Mouse (Mus musculus) splenic B cell, adult 2 months (primary cell): ENCODE data around the gene Fam133b.
A peak's percentile ranks its signal among the peaks of the same experiment; 100 is the strongest.

Experiments
- DNase-seq: peaks from one replicate; pipeline ENCODE4 v3.0.0-alpha.2; 2011; ENCODE audit warnings: low read depth, low spot score
- H3K27me3 ChIP-seq: 2 replicates; pipeline ENCODE4 v1.6.1; 2012; ENCODE audit warnings: mild to moderate bottlenecking, low read length, moderate library complexity, mixed read lengths; ENCODE audit not compliant: control insufficient read depth, poor library complexity, insufficient read depth, severe bottlenecking
- H3K36me3 ChIP-seq: 2 replicates; pipeline ENCODE4 v1.6.1; 2012; ENCODE audit warnings: mild to moderate bottlenecking, low read length, moderate library complexity, mixed read lengths; ENCODE audit not compliant: control insufficient read depth, poor library complexity, insufficient read depth, severe bottlenecking

Fam133b gene

DNA sequence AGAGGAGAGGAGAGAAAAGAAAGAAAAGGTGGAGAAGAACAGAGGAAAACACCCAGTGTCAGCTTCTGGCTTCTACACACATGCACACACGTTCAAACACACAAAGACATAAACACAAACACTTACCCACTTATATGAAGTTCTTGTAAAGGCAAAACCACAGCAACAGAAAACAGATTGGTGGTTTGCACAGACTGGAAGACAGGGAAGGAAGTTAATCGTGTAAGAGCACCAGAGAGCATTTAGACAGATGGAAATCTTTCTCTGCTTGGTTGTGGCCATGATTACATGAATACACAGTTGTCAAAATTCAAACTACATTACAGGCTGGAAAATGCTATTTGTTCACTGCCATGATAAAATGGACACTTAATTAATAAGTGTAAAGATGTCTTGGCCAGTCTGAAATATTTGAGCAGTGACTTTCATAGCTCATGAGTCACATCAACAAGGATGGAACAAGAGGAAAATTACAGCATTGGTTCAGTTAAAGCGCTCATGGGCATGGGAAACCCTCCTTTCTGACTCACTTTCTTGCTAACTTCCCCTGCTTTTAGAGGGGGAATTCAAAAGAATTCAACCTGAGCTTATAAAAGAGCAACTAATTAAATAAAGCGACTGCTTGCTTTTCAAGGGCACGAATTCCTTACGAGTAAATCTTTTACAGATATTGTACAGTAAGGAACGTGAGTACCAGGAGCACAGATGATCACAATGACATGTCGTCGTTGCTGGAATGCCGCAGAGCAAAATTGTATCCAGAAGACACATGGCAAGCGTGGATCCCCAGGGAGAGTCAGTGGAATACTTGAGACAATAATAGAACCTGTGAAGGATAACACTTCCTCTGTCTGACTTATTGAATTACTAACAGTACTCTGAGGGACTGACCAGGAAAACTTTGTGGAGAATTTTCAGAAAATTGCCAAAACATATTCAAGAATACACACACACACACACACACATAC, 4.8 kb upstream of the Fam133b start:
- H3K27me3 ChIP-seq: no peaks in the 10 kb centered on the region
- no peak for DNase-seq

DNA sequence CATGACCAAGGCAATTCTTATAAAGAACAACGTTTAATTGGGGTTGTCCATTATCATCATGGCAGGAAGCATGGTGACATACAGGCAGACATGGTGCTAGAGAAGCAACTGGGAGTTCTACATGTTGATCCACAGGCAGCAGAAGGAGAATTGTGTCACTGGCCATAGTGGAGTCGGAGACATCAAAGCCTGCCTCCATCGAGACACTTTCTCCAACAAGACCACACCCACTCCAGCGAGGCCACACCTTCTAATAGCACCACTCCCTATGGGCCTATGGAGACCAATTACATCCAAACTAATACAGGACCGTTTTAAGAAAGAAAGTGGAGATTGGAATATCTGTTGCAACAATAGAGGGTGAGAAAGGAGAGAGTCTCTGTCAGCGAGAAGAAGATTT, 1.8 kb upstream of the Fam133b start:
- no peaks in the 10 kb centered on the region for H3K36me3 ChIP-seq
- H3K27me3 ChIP-seq: no peaks in the 10 kb centered on the region

More for the DNA sequence above, 4.8 kb upstream of the Fam133b start:
- no peaks in the 10 kb centered on the region for H3K36me3 ChIP-seq

DNA sequence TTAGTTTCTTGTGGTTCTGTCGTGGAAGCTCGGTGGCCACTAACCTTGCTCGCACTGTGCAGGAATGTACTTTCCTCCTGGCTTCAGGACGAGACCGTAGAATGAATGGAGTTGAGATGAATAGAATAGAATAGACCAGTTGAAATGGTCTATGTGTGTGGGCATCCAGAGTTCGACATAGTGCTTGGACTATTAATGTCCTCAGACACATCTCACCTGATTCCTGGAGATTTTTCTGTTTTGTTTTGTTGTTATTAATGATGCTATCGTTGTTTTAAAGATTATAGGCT, 792 bp downstream of the Fam133b start:
- DNase-seq: no peak
- Histone ChIP-seq H3K27me3 (no peaks in the 10 kb centered on the region), H3K36me3 (no peaks in the 10 kb centered on the region)

More for the DNA sequence above, 1.8 kb upstream of the Fam133b start:
- DNase-seq: no peak

DNA sequence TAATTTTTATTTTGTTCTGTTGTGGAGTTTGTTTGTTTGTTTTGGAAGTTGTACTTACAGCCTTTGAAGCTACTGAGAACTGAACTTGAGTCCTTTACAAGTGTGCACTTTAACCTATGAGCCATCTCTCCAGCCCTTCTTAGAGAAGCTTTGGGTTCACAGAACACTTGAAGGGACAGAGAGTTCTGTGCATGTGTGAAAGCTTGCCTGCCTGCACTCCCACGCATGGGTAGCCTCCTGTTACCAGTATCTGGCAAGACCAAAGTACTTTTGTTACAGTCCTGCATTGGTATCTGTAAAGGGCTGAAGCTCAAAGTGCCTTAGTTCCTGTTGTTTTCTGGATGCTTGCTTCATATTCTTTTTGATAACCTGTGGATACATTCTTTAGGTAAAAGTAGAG, 2.6 kb downstream of the Fam133b start:
- peak; percentile 4 for DNase-seq
- H3K27me3 ChIP-seq: no peaks in the 10 kb centered on the region

DNA sequence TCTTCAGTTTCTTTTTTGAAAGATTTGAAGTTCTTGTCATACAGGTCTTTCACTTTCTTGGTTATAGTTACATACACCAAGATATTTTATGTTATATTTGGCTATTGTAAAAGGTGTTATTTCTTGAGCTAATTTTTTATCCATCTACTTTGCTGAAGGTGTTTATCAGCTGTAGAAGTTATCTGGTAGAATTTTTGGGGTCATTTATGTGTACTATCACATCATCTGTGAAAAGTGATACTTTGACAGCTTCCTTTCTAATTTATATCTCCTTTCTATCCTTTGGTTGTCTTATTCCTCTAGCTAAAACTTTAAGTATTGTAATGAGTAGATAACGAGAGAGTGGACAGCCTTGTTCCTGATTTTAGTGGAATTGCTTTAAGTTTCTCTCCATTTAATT, 7.8 kb downstream of the Fam133b start:
- Histone ChIP-seq H3K36me3 (peaks cover 7% of the 10 kb centered on the region; the same call in 1 of the 2 replicates), H3K27me3 (no peaks in the 10 kb centered on the region)
- no peak for DNase-seq

More for the DNA sequence above, 2.6 kb downstream of the Fam133b start:
- H3K36me3 ChIP-seq: no peaks in the 10 kb centered on the region

DNA sequence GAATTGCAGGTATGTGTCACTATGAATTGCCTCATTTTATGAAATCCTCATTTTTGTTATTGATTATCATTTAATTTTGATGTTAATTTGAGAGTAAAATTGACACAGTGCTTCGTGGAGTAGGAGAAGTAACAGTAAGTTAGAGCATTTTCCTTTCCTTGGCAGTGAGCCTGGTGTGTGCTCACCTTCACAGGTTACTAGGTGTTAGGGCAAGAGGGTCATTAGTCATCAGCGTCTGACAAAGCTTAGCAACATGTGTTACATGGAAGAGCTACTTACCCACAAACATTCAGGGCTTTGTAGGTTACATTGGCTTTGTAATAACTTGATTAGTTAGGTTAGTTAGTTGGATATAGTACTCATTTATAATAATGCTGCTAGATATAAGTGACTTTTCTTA, 10.6 kb downstream of the Fam133b start:
- peaks cover 7% of the 10 kb centered on the region; the same call in 1 of the 2 replicates for H3K36me3 ChIP-seq
- DNase-seq: no peak
- no peaks in the 10 kb centered on the region for H3K27me3 ChIP-seq

- H3K36me3 ChIP-seq: peaks cover 22% of the 10 kb centered on the region
- no peaks in the 10 kb centered on the region for H3K27me3 ChIP-seq
- DNase-seq: no peak
These were observed 27.6 kb downstream of the Fam133b start, which contains the start of gene 1700109H08Rik for GRCm38 (mm10) chr5:3571266-3571665. Gene 1700109H08Rik (plus strand): TSS chr5:3571566.

DNA sequence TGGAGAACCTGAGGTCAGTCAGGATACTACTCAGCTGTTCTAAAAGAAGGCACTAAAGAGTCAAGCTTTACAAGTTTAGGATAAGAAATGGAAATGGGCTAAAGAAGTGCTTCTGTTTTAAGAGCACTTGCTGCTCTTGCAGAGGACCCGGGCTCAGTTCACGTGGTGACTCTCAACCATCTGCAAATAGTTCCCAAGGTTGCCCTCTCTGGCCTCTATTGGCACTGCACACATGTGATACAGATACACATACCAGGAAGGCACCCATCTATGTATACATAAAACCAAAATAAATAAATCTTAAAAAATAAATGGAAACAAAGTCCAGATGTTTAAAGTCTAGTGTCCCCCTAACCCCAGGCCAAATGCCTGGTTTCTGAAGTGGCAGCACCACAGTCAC, 31.2 kb downstream of the Fam133b start:
- Histone ChIP-seq H3K27me3 (no peaks in the 10 kb centered on the region), H3K36me3 (peaks cover 21% of the 10 kb centered on the region)
- no peak for DNase-seq

DNA sequence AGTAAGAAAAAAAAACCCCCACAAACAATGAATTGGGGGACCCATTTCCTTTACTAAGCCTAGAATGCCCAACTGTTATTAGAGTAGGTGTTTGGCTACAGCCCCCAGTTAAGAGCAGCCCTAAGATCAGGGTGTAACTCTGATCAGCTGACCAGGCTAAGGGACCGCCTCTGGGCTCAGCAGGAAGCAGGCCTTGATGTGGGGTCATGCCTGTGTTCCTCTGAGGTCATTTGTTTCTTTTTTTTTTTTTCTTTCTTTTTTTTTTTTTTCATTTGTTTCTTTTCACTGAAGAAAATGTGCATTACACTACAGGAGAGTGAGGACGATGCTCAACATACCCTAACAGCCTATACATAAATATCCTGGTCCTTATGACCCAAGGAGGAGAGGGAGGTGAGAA, 34.3 kb downstream of the Fam133b start:
- no peak for DNase-seq
- Histone ChIP-seq H3K36me3 (peaks cover 17% of the 10 kb centered on the region), H3K27me3 (no peaks in the 10 kb centered on the region)

DNA sequence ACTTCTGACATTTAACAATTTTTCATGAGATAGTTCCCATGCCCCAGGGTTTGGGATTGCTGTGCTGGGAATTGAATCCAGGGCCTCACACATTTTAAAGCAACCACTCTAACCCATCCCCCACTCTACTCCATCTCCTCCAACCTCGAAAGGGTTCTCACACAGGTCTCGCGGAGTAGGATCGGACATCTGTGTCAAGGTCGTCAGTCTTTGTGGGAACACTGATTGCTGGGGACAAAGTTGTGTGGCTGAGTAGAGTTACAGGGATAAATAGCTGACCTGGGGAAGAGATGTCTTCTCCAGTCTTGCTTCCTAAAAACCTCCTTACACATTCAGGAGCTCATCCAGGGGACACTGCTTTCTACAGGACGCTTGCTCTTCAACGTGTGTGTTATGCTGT, 35.4 kb downstream of the Fam133b start:
- no peak for DNase-seq
- Histone ChIP-seq H3K36me3 (peaks cover 13% of the 10 kb centered on the region), H3K27me3 (no peaks in the 10 kb centered on the region)

- no peaks in the 10 kb centered on the region for H3K27me3 ChIP-seq
- DNase-seq: peak; percentile 98
- peaks cover 5% of the 10 kb centered on the region for H3K36me3 ChIP-seq
These were observed 52.2 kb downstream of the Fam133b start, which contains the start of gene Pex1 for GRCm38 (mm10) chr5:3595693-3596398. Gene Pex1 (plus strand): TSS chr5:3596066.

GRCm38 (mm10) chr5:3596399-3596766, 52.8 kb downstream of the Fam133b start, which contains the start of gene Rbm48:
Gene Rbm48 (minus strand): TSS chr5:3596585.
- DNase-seq: peak; percentile 89
- Histone ChIP-seq H3K27me3 (no peaks in the 10 kb centered on the region), H3K36me3 (peaks cover 3% of the 10 kb centered on the region)

DNA sequence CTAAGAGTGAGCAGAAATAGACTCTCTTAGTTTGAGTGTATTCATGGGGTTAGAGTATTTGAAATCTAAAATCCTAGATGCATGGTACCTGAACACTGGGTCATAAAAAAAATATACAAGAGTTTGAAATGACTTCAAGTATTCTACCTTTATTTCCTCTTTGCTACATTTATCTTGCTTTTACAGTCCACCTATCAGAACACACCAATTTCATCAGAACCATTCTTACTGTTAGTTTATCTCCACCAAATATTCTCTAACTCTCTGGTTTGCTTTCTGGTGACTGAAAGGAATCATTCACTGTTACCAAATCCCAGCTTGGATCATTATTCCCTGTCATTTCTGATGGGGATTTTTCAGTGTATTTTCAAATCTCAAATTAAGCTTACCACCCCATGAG, 53.5 kb downstream of the Fam133b start:
- no peak for DNase-seq
- Histone ChIP-seq H3K36me3 (no peaks in the 10 kb centered on the region; the same call in 1 of the 2 replicates), H3K27me3 (no peaks in the 10 kb centered on the region)

DNA sequence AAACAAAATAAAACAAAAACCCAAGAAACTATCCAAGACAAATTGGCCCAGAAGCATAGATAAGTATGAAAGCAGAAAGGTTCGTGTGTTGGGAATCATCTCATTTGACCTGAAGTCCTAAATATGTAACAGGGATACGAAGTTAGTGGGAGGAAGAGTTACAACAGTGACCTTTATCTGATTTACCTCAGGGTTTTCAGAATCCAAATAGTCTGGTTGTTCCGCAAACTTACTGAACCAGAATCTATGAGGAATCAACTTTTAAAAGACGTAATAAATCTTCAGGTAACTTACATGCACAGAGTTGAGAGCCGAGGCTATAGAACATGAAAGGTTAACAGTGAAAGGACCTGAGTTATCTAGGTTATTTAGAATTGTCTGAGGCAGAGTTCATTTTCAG, 55.1 kb downstream of the Fam133b start:
- Histone ChIP-seq H3K27me3 (no peaks in the 10 kb centered on the region), H3K36me3 (no peaks in the 10 kb centered on the region)
- no peak for DNase-seq

- Histone ChIP-seq H3K27me3 (no peaks in the 10 kb centered on the region), H3K36me3 (no peaks in the 10 kb centered on the region; the same call in 1 of the 2 replicates)
- no peak for DNase-seq
These were observed 56.7 kb downstream of the Fam133b start for GRCm38 (mm10) chr5:3600298-3600697.
